Mouse (Mus musculus): ENCODE data around the gene Gmppa. TPM values are rescaled to one million over a fixed set of nuclear protein-coding genes. Genes with fewer than 3 reads are reported as not detected.

The Gmppa gene
- total and polyA plus RNA-seq, 2 experiments from 2014 or later, result 64.9 to 68.3 TPM

DNA sequence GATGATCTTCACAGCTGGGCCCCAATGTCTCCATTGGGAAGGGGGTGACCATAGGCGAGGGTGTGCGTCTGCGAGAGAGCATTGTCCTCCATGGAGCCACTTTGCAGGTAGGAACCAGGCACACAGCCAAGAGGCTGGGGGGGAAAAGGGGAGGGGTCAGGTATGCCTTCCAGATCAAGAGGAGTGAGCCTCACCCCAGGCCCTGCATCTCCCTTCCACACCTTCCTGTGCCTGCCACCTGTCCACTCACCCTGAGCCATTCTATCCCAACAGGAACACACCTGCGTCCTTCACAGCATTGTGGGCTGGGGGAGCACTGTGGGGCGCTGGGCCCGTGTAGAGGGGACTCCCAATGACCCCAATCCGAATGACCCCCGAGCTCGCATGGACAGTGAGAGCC lies 6.4 kb downstream of the Gmppa start:
- peaks cover 12% of the 10 kb centered on the region; the same call in 1 of the 2 replicates for H3K27me3 ChIP-seq (ENCODE audit: insufficient read depth, low read length)
- 82% methylated on average over 9 of the region's 9 CpGs for WGBS
- no peak overlapping the region for H3K27ac ChIP-seq (ENCODE audit: low read depth, low read length)
- no peak for ATAC-seq
- H3K4me1 ChIP-seq (ENCODE audit: insufficient read depth), result peaks cover 14% of the 10 kb centered on the region
- no peak for DNase-seq
- no peak for TF ChIP-seq CTCF (IDR thresholded peaks at IDR 0.05; ENCODE audit: low read depth)
- H3K36me3 ChIP-seq (ENCODE audit: insufficient read depth), result peaks cover 7% of the 10 kb centered on the region
- no peaks in the 10 kb centered on the region for H3K9me3 ChIP-seq (ENCODE audit: low read length)
- H3K4me3 ChIP-seq (ENCODE audit: low read depth, low read length), result no peak overlapping the region
- no peak overlapping the region for H3K9ac ChIP-seq
- no peak overlapping the region for H3K4me2 ChIP-seq (ENCODE audit: low read depth)

DNA sequence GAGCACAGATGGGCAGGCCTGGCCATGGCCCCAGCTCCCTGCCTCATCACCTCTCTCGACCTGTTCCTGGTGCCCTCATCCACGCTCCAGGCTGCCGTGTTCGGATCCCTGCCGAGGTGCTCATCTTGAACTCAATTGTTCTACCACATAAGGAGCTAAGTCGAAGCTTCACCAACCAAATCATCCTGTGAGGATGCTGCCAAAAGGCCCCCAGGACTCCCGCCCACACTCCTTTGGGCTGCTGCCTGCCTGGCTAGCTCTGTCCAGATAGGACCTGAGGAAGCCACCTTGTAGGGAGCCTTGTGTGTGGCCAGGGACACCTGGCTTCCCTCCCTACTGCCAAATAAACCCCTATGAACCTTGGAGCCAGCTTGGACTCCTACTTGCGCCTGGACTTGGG lies 7.1 kb downstream of the Gmppa start:
- Histone ChIP-seq H3K4me3 (ENCODE audit: low read depth, low read length) (no peak overlapping the region), H3K27me3 (ENCODE audit: insufficient read depth, low read length) (peaks cover 18% of the 10 kb centered on the region; the same call in 1 of the 2 replicates), H3K27ac (ENCODE audit: low read depth, low read length) (peak overlapping the region; percentile 50; the same call in 1 of the 2 replicates), H3K36me3 (ENCODE audit: insufficient read depth) (peaks cover 7% of the 10 kb centered on the region), H3K9ac (no peak overlapping the region), H3K4me2 (ENCODE audit: low read depth) (no peak overlapping the region), H3K4me1 (ENCODE audit: insufficient read depth) (peaks cover 14% of the 10 kb centered on the region), H3K9me3 (ENCODE audit: low read length) (no peaks in the 10 kb centered on the region)
- TF ChIP-seq CTCF (IDR thresholded peaks at IDR 0.05; ENCODE audit: low read depth), result no peak
- DNase-seq (no peak), ATAC-seq (no peak)
- WGBS, result 23% methylated on average over 8 of the region's 8 CpGs

DNA sequence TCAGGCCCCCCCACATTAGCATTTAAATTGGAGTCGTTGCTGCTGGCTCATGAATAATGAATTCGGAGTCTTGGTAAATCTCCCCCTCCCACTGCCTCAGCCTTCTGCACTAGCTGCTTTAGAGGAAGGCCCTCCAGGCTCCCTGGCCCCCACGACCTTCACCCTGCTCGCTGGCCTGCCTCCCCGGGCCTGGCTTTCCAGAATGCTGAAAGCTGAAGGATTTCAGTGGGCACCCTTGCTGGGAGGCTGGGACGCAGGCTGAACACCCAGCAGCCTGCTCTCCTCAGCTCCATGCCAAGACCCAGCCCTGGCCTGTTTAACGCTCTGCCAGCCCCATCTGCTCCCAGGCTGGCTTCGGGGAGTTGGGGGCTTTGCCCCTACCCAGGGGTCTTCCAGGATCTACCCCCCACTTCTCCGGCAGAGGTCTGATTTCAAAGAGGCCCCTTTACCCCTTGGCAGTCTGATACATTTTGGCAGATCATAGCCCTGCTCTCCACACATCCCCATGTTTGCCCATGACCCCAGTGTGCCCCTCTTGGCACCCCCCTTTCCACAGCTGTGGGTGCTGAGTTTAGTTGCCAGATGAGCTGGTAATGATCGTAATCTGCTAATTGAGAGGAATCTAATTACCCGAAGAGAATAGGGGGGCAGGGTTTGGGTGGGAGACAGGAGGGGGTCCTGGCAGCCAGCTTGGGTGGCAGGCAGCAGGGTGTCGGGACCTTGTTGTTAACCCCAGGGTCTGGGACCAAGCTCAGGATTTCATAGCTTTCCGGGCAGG lies 7.7 kb downstream of the Gmppa start:
- 14% methylated on average over 13 of the region's 13 CpGs for WGBS
- no peaks in the 10 kb centered on the region for H3K9me3 ChIP-seq (ENCODE audit: low read length)
- TF ChIP-seq CTCF (IDR thresholded peaks at IDR 0.05; ENCODE audit: low read depth), result no peak
- peak; percentile 63 for ATAC-seq
- peaks cover 18% of the 10 kb centered on the region for H3K27me3 ChIP-seq (ENCODE audit: insufficient read depth, low read length)
- H3K27ac ChIP-seq (ENCODE audit: low read depth, low read length), result peak overlapping the region; percentile 50; the same call in 1 of the 2 replicates
- no peak overlapping the region for H3K4me3 ChIP-seq (ENCODE audit: low read depth, low read length)
- peaks cover 14% of the 10 kb centered on the region for H3K4me1 ChIP-seq (ENCODE audit: insufficient read depth)
- 0 out of 2 replicates have a peak overlapping the region, but pooled peaks have one; percentile 14 for H3K9ac ChIP-seq
- no peak overlapping the region for H3K4me2 ChIP-seq (ENCODE audit: low read depth)
- peaks cover 7% of the 10 kb centered on the region for H3K36me3 ChIP-seq (ENCODE audit: insufficient read depth)
- peak; percentile 59 for DNase-seq

DNA sequence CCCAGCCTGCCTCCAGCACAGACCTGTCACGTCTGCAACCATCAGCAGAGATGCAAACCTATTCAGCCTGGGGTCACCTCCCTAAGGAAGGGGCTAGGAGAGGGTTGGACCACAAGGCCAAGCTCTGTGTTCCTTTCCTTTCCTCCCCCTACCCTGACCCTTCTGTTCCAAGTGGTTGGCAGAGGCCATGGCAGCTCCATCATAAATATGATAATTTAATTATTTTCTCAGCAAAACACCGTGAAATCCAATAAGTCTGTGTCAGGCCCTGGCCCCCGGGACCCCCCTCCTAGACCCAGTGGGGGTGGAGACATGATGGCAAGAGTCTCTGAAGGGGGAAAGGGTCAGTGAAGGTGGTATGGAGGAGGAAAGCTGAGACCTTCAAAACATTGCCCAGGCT lies 8.5 kb downstream of the Gmppa start:
- no peak for TF ChIP-seq CTCF (IDR thresholded peaks at IDR 0.05; ENCODE audit: low read depth)
- H3K27ac ChIP-seq (ENCODE audit: low read depth, low read length), result no peak overlapping the region
- H3K4me2 ChIP-seq (ENCODE audit: low read depth), result no peak overlapping the region
- peaks cover 14% of the 10 kb centered on the region for H3K4me1 ChIP-seq (ENCODE audit: insufficient read depth)
- no peak overlapping the region for H3K4me3 ChIP-seq (ENCODE audit: low read depth, low read length)
- no peaks in the 10 kb centered on the region for H3K9me3 ChIP-seq (ENCODE audit: low read length)
- WGBS, result 37% methylated on average over 3 of the region's 3 CpGs
- ATAC-seq (no peak), DNase-seq (no peak)
- H3K36me3 ChIP-seq (ENCODE audit: insufficient read depth), result peaks cover 7% of the 10 kb centered on the region
- H3K9ac ChIP-seq, result no peak overlapping the region
- peaks cover 25% of the 10 kb centered on the region for H3K27me3 ChIP-seq (ENCODE audit: insufficient read depth, low read length)

DNA sequence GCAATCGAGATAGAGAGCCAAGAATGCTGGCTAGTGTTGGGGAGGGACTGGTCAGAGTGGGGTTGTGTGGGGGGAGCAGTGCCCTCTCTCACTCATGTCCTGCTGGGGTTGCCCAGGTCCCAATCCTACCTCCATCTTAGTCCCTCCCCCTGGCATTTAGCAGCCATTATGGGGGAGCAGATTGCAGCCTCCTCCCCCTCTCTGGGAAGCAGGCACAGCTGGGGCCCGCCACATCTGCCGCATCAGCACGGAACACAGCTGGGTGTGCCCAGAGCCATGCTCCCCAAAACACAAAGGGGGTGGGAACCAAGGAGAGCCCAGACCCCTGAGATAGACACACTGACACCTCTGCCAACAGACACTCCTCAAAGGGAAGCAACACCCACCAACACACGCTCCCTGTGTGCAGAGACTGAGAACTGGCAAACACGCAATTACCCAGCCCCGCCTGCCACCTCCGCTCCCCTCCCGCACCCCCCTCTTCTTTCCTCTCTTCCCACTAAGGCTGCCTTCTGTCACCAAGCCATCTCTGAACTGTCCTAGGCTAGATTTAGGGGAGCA lies 9.5 kb downstream of the Gmppa start:
- no peak overlapping the region for H3K27ac ChIP-seq (ENCODE audit: low read depth, low read length)
- peaks cover 19% of the 10 kb centered on the region for H3K4me1 ChIP-seq (ENCODE audit: insufficient read depth)
- peak overlapping the region; percentile 23 for H3K4me2 ChIP-seq (ENCODE audit: low read depth)
- ATAC-seq (peak; percentile 19), DNase-seq (peak; percentile 51)
- no peaks in the 10 kb centered on the region for H3K9me3 ChIP-seq (ENCODE audit: low read length)
- TF ChIP-seq CTCF (IDR thresholded peaks at IDR 0.05; ENCODE audit: low read depth), result no peak
- H3K36me3 ChIP-seq (ENCODE audit: insufficient read depth), result peaks cover 7% of the 10 kb centered on the region; the same call in 1 of the 2 replicates
- peaks cover 35% of the 10 kb centered on the region for H3K27me3 ChIP-seq (ENCODE audit: insufficient read depth, low read length)
- 11% methylated on average over 9 of the region's 9 CpGs for WGBS
- H3K9ac ChIP-seq, result 0 out of 2 replicates have a peak overlapping the region, but pooled peaks have one; percentile 22
- no peak overlapping the region for H3K4me3 ChIP-seq (ENCODE audit: low read depth, low read length)

DNA sequence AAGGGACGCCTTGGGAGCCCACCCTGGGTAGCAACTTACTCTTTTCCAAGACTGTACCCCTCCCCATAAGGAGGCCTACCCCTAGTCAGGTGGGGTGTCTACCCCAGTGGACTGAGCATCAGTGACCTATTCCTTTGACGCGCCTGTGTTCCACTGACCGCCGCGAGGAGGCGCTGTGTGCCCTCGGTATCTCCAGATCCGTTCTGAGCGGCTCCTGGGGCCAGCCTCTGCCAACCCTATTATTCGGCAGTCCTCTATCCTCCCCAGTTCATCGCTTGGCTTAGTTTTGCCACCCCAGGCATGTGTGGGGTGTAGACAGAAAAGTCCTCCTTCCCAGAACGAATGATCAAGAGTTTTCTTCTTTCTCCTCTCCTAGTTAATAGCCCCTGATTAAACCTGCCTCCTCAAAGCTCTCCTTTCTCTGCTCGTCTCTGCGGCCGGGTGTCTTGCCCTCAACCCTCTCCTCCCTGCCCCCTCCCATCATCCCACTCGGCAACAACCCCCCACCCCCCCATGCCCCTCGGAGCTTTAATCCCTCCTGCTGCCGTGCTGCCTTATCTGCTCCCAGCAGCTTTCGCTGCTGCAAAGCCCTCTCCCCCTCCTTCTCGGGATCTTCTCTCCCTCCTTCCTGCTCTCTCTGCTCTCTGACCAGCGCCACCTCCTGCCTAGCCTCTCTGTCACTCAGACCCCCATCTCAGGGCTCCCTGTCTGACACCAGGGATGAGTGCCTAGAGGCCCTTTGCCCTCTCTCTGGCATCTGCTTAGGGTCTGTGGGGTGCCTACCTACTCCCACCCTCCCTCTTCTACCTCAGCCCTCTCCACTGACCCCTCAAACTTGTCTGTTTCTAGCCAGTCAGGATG lies 10.3 kb downstream of the Gmppa start:
- H3K4me2 ChIP-seq (ENCODE audit: low read depth), result peak overlapping the region; percentile 23
- peaks cover 26% of the 10 kb centered on the region for H3K4me1 ChIP-seq (ENCODE audit: insufficient read depth)
- no peaks in the 10 kb centered on the region for H3K9me3 ChIP-seq (ENCODE audit: low read length)
- peaks cover 38% of the 10 kb centered on the region for H3K27me3 ChIP-seq (ENCODE audit: insufficient read depth, low read length)
- H3K27ac ChIP-seq (ENCODE audit: low read depth, low read length), result no peak overlapping the region
- DNase-seq (peak; percentile 78), ATAC-seq (peak; percentile 50)
- peak; percentile 88 for TF ChIP-seq CTCF (IDR thresholded peaks at IDR 0.05; ENCODE audit: low read depth)
- no peak overlapping the region for H3K4me3 ChIP-seq (ENCODE audit: low read depth, low read length)
- 2% methylated on average over 22 of the region's 22 CpGs for WGBS
- H3K9ac ChIP-seq, result no peak overlapping the region
- H3K36me3 ChIP-seq (ENCODE audit: insufficient read depth), result 0 out of 2 replicates have a peak, but pooled peaks cover 7% of the 10 kb centered on the region
